Mouse (Mus musculus) spleen, adult 2 months (tissue): Measurements from ENCODE around the gene Kcnh6.

Experiments
- CTCF ChIP-seq: fragments of 200-500 bp; IDR thresholded peaks from 2 replicates; pipeline ENCODE4 v1.5.1; 2011; ENCODE audit warnings: mild to moderate bottlenecking, inconsistent platforms; ENCODE audit not compliant: insufficient read depth, insufficient read length, insufficient replicate concordance; ENCODE audit errors: extremely low read depth
- POLR2A ChIP-seq: fragments of 200-500 bp; IDR thresholded peaks from 2 replicates; pipeline ENCODE4 v1.6.1; 2011; ENCODE audit warnings: low read depth, low read length, inconsistent platforms

GRCm38 (mm10) chr11:106054600-106054999, 46.7 kb downstream of the Kcnh6 start:
- TF ChIP-seq POLR2A (no peak), CTCF (no peak)
